Mouse (Mus musculus) megakaryocyte-erythroid progenitor cell, adult 5-6 weeks (primary cell): ENCODE data around the gene Erbb3. TPM values are rescaled to one million over a fixed set of nuclear protein-coding genes. Genes with fewer than 3 reads are reported as not detected.
"Not testable (repeated sequence)": the region's sequence is repeated elsewhere in the genome, so short reads cannot be mapped to it uniquely, and the experiment has no call there.

ENCODE experiments used
- ATAC-seq: replicated peaks from 2 replicates; pipeline ENCODE4 v1.8.0; 2016; ENCODE audit warnings: mild to moderate bottlenecking, inconsistent platforms; ENCODE audit not compliant: severe bottlenecking, poor library complexity, low FRiP score, low TSS enrichment
- total RNA-seq, 2 experiments: library from RNA; stranded (forward) in 1 of 2; stranded (reverse) in 1 of 2; fragments of 200-1000, 215-1000 nt in 1 of 2; fragments of >200 nt in 1 of 2; fragmentation: Nextera tagmentation in 1 of 2; gene quantifications; 2 replicates each; pipeline ENCODE4 v1.2.3; 2014 to 2017

Gene Erbb3
- total RNA-seq, 2 experiments from 2014 or later = 0.09 to 1.9 TPM

GRCm38 (mm10) chr10:128575063-128575462, 14.4 kb downstream of the Erbb3 start:
- peak; percentile 54; the same call in 1 of the 2 replicates for ATAC-seq

GRCm38 (mm10) chr10:128565788-128566531, 23.5 kb downstream of the Erbb3 start, which contains the start of gene Pa2g4:
Gene Pa2g4 (minus strand): TSS chr10:128565987.
- ATAC-seq = peak; percentile 93

- peak; percentile 26 for ATAC-seq
These were observed 24.2 kb downstream of the Erbb3 start for GRCm38 (mm10) chr10:128565206-128565787.

GRCm38 (mm10) chr10:128563544-128563943, 25.9 kb downstream of the Erbb3 start:
- ATAC-seq = no peak

- no peak for ATAC-seq
These were observed 32.5 kb downstream of the Erbb3 start for GRCm38 (mm10) chr10:128556963-128557362.

- peak; percentile 61 for ATAC-seq
These were observed 33.2 kb downstream of the Erbb3 start for GRCm38 (mm10) chr10:128556286-128556685.

GRCm38 (mm10) chr10:128555567-128555966, 33.9 kb downstream of the Erbb3 start:
- ATAC-seq = not testable (repeated sequence)

GRCm38 (mm10) chr10:128550144-128550823, 39.2 kb downstream of the Erbb3 start:
- ATAC-seq = not testable (repeated sequence)

- ATAC-seq = not testable (repeated sequence)
These were observed 39.8 kb downstream of the Erbb3 start for GRCm38 (mm10) chr10:128549682-128550057.

GRCm38 (mm10) chr10:128548947-128549681, 40.3 kb downstream of the Erbb3 start, which contains the start of gene Rpl41:
Gene Rpl41 (minus strand): TSS chr10:128549305.
- ATAC-seq = peak; percentile 75

- ATAC-seq = not testable (repeated sequence)
These were observed 41.2 kb downstream of the Erbb3 start for GRCm38 (mm10) chr10:128548051-128548791.

- ATAC-seq = peak; percentile 78
These were observed 42.0 kb downstream of the Erbb3 start, which contains the start of gene Zc3h10 for GRCm38 (mm10) chr10:128547361-128548032. Gene Zc3h10 (minus strand): TSS chr10:128547774.

GRCm38 (mm10) chr10:128546787-128547186, 42.7 kb downstream of the Erbb3 start:
- ATAC-seq = no peak

GRCm38 (mm10) chr10:128546361-128546760, 43.1 kb downstream of the Erbb3 start:
- ATAC-seq = no peak

- no peak for ATAC-seq
These were observed 43.9 kb downstream of the Erbb3 start for GRCm38 (mm10) chr10:128545570-128545898.

- no peak for ATAC-seq
These were observed 44.5 kb downstream of the Erbb3 start for GRCm38 (mm10) chr10:128544674-128545569.

- ATAC-seq = no peak
These were observed 45.2 kb downstream of the Erbb3 start for GRCm38 (mm10) chr10:128544151-128544657.
